18 mouse cellular contexts compared by ENCODE assay signal in the genomic region with DNA sequence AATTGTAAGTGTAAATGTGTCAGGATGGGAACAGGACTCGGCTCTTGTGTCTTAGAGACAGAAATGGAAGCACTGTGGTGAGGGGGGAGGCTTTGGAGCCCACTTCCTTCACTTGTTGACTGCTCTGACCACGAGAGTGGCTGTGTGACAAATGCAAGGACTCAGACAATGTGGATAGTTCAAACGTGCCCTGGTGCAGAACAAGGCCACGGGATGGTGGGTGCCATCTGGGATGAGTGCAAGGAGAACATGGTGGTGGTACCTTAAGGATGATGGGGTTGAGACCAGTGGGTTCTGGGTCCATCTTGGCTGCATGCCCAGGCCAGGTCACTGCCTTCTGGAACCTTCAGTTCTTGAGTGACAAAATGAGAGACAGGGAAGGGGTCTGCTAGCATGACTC.
"Had no signal": no experiment of that assay in that cellular context is flagged by ENCODE, and none has a peak within 500 bp of the region (broad histone marks: within the 10 kb centered on the region; RNA-seq: fewer than 3 reads in every experiment).

No protein-coding gene starts in this region.

- H3K4me2 ChIP-seq: lung, embryonic 14.5 days; midbrain, embryonic 12.5 days; neural tube, embryonic 13.5 days; neural tube, embryonic 15.5 days had no signal

- H3K9me3 ChIP-seq: midbrain, embryonic 10.5 days; midbrain, embryonic 12.5 days; neural tube, embryonic 13.5 days; neural tube, embryonic 15.5 days had no signal

- H3K27me3 ChIP-seq: midbrain, embryonic 12.5 days; neural tube, embryonic 13.5 days; neural tube, embryonic 15.5 days had no signal

- ATAC-seq: midbrain, embryonic 16.5 days had no signal

- H3K27ac ChIP-seq: midbrain, embryonic 10.5 days; midbrain, embryonic 12.5 days; neural tube, embryonic 13.5 days; neural tube, embryonic 15.5 days had no signal

- H3K4me3 ChIP-seq: midbrain, embryonic 10.5 days; midbrain, embryonic 12.5 days; myocyte; neural tube, embryonic 13.5 days; neural tube, embryonic 15.5 days had no signal

- H3K4me1 ChIP-seq: midbrain, embryonic 10.5 days; midbrain, embryonic 12.5 days; neural tube, embryonic 13.5 days; neural tube, embryonic 15.5 days had no signal

- H3K9ac ChIP-seq: lung, embryonic 14.5 days; midbrain, embryonic 12.5 days; neural tube, embryonic 13.5 days; neural tube, embryonic 15.5 days had no signal

- H3K36me3 ChIP-seq: midbrain, embryonic 10.5 days; midbrain, embryonic 12.5 days; neural tube, embryonic 13.5 days; neural tube, embryonic 15.5 days had no signal

- DNase-seq: lung, embryonic 14.5 days; lung, postnatal 10 days; lung, postnatal 4 days; midbrain, embryonic 14.5 days; retina, postnatal 1 day; right cerebral cortex, adult 18-20 months; right cerebral cortex, postnatal 25 days; right cerebral cortex, postnatal 4 days; spleen, adult 18-20 months; thymus, adult 18-20 months; thymus, postnatal 14 days; thymus, postnatal 36 days had no signal
